In the genomic region with DNA sequence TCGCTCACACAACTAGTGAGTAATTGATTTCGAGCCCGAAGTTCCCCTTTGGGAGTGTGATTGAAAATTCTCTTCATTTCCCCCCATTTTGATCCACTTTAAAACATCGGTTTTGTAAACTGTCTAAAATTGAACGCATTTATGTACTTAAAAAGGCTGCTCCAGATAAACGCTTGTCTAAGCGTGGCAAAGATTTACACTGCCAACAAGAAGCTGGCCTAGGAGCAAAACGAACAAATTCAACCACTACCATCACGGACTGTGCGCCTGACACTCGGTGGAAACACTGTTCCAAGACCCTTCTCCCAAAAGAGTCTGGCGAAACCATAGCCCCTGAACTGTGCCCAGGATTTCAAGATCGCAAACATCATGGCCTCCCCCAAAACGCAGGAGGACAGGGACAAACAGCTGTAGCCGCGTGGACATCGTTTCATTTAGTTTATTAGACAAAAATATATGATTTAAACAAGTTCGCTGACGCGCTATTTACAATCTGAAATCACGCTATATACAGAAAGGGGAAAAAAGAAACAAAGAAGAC, we compare ENCODE assay signal across 12 mouse cellular contexts. TPM values are rescaled to one million over a fixed set of nuclear protein-coding genes. Genes with fewer than 3 reads are reported as not detected.
A peak's percentile ranks its signal among the peaks of the same experiment; 100 is the strongest.
DNase-seq lines count a peak whose midpoint lies in the region; ATAC-seq and TF ChIP-seq lines count a peak whose summit lies in the region.
"Had no signal": no experiment of that assay in that cellular context is flagged by ENCODE, and none has a peak within 500 bp of the region (broad histone marks: within the 10 kb centered on the region; RNA-seq: fewer than 3 reads in every experiment).

No protein-coding gene starts in this region.

- no peak for TF ChIP-seq POLR2A in limb, embryonic 14.5 days (IDR thresholded peaks at IDR 0.05; ENCODE audit: borderline replicate concordance, extremely low read depth, insufficient read depth, insufficient read length)

- H3K4me1 ChIP-seq in heart, embryonic 11.5 days (ENCODE audit: control insufficient read depth, insufficient read depth, low read length): peaks cover 15% of the 10 kb centered on the region
- no peaks in the 10 kb centered on the region for H3K4me1 ChIP-seq in lung, postnatal 0 days (ENCODE audit: insufficient read depth, low read depth, low read length)
- H3K4me1 ChIP-seq in limb, embryonic 14.5 days (ENCODE audit: control insufficient read depth, insufficient read depth, low read length): peaks cover 16% of the 10 kb centered on the region

- no peak overlapping the region for H3K27ac ChIP-seq in heart, embryonic 11.5 days (ENCODE audit: low read depth, low read length)
- H3K27ac ChIP-seq in lung, postnatal 0 days (ENCODE audit: low read length): no peak overlapping the region
- no peak overlapping the region for H3K27ac ChIP-seq in limb, embryonic 14.5 days (replicated peaks; ENCODE audit: low read depth, low read length)

- intact Hi-C loops in left cerebral cortex, postnatal 14 days (cut with DNase I): loop anchor here (2.0 to 5.0 kb wide), 4 partner anchors 341 to 1314 kb away; no protein-coding TSS in a partner anchor

- no peak for TF ChIP-seq CTCF in lung, postnatal 0 days (IDR thresholded peaks at IDR 0.05)

- H3K9ac ChIP-seq in heart, embryonic 11.5 days (ENCODE audit: low read depth, low read length): peak overlapping the region; percentile 40; the same call in 1 of the 2 replicates
- no peak overlapping the region; the same call in none of the 2 replicates for H3K9ac ChIP-seq in lung, postnatal 0 days (replicated peaks; ENCODE audit: low read depth)
- H3K9ac ChIP-seq in limb, embryonic 14.5 days (ENCODE audit: low read depth, low read length, severe bottlenecking): peak overlapping the region; percentile 57
- H3K9ac ChIP-seq: liver, postnatal 0 days had no signal

- no peak for DNase-seq in heart, adult 18-20 months
- DNase-seq in lung, postnatal 0 days (ENCODE audit: low spot score): no peak
- no peak for DNase-seq in lung, postnatal 36 days
- no peak for DNase-seq in limb, embryonic 14.5 days (ENCODE audit: low spot score)
- DNase-seq in left cerebral cortex, postnatal 14 days (ENCODE audit: low spot score in 2 of 2): no peak
- DNase-seq in right cerebral cortex, postnatal 4 days: no peak
- no peak for DNase-seq in cerebellum, adult 11-12 months
- DNase-seq: cerebellum, adult 18-20 months; liver, postnatal 0 days had no signal

- peak overlapping the region; percentile 88 for H3K4me2 ChIP-seq in heart, embryonic 11.5 days
- H3K4me2 ChIP-seq in lung, postnatal 0 days (replicated peaks; ENCODE audit: low read depth, low read length): peak overlapping the region; percentile 52
- peak overlapping the region; percentile 77; the same call in 1 of the 2 replicates for H3K4me2 ChIP-seq in limb, embryonic 14.5 days (replicated peaks; ENCODE audit: low read depth, low read length, severe bottlenecking)

- peaks cover 58% of the 10 kb centered on the region for H3K27me3 ChIP-seq in heart, embryonic 11.5 days (ENCODE audit: control insufficient read depth, insufficient read depth, low read length)
- H3K27me3 ChIP-seq in lung, postnatal 0 days (replicated peaks; ENCODE audit: insufficient read depth, low read length): peaks cover 33% of the 10 kb centered on the region
- H3K27me3 ChIP-seq in limb, embryonic 14.5 days (ENCODE audit: control insufficient read depth, insufficient read depth, low read length): peaks cover 74% of the 10 kb centered on the region

- ATAC-seq in heart, embryonic 11.5 days (replicated peaks; ENCODE audit: insufficient number of reproducible peaks, low FRiP score, low TSS enrichment): no peak
- ATAC-seq in lung, postnatal 0 days: no peak
- no peak for ATAC-seq in limb, embryonic 14.5 days (ENCODE audit: low FRiP score, low read depth)
- ATAC-seq: liver, postnatal 0 days had no signal

- WGBS in heart, embryonic 11.5 days (ENCODE audit: insufficient replicate concordance): 11% methylated on average over 21 of the region's 21 CpGs
- 6% methylated on average over 21 of the region's 21 CpGs for WGBS in lung, postnatal 0 days
- 10% methylated on average over 21 of the region's 21 CpGs for WGBS in limb, embryonic 14.5 days

- no peaks in the 10 kb centered on the region for H3K36me3 ChIP-seq in heart, embryonic 11.5 days (ENCODE audit: control insufficient read depth, insufficient read depth, low read length)
- H3K36me3 ChIP-seq in lung, postnatal 0 days (ENCODE audit: insufficient read depth, low read length): no peaks in the 10 kb centered on the region
- no peaks in the 10 kb centered on the region for H3K36me3 ChIP-seq in limb, embryonic 14.5 days (ENCODE audit: control insufficient read depth, insufficient read depth, low read length)

- no peak for TF ChIP-seq EP300 in lung, postnatal 0 days (IDR thresholded peaks at IDR 0.05)

- H3K9me3 ChIP-seq in heart, embryonic 11.5 days (replicated peaks; ENCODE audit: control insufficient read depth, low read length): no peaks in the 10 kb centered on the region
- H3K9me3 ChIP-seq in lung, postnatal 0 days (ENCODE audit: low read length): no peaks in the 10 kb centered on the region
- no peaks in the 10 kb centered on the region for H3K9me3 ChIP-seq in limb, embryonic 14.5 days (ENCODE audit: control insufficient read depth, low read length)

- peak overlapping the region; percentile 67 for H3K4me3 ChIP-seq in heart, embryonic 11.5 days (ENCODE audit: low read depth, low read length)
- peak overlapping the region; percentile 63 for H3K4me3 ChIP-seq in lung, postnatal 0 days (ENCODE audit: low read depth, low read length)
- peak overlapping the region; percentile 62 for H3K4me3 ChIP-seq in limb, embryonic 14.5 days (replicated peaks; ENCODE audit: low read length)

RNA-seq across cellular contexts. Expression of a gene that starts 5.6 kb away (rescaled TPM):
- 1.1 and 2.2 TPM in 2 replicates for polyA plus RNA-seq in heart, embryonic 11.5 days (2014; fragmentation: Nextera tagmentation; extraction: Ambion mirVana)
- total RNA-seq in heart, adult 18-20 months (2021): 1 to 10 TPM; 5.1 to 5.6 TPM
- polyA plus RNA-seq in lung, postnatal 0 days (2015; fragmentation: Nextera tagmentation; extraction: Ambion mirVana): 19.3 and 20.6 TPM in 2 replicates
- 73.6 and 83.2 TPM in 2 replicates for polyA plus RNA-seq in limb, embryonic 14.5 days (2012; rRNA removed)
- 7.2 and 7.4 TPM in 2 replicates for polyA plus RNA-seq in limb, embryonic 14.5 days (2014; fragmentation: Nextera tagmentation; extraction: Ambion mirVana)
- total RNA-seq in left cerebral cortex, postnatal 14 days (2021): 1 to 10 TPM in 1 of 2 experiments, under 1 TPM in 1; 0.68 to 1.2 TPM
- total RNA-seq: gastrocnemius, adult 18-20 months had no signal
- polyA plus RNA-seq: liver, postnatal 0 days; testis, adult 2 months had no signal
